Comparison of ENCODE assay signal across 8 mouse cellular contexts in the genomic region with DNA sequence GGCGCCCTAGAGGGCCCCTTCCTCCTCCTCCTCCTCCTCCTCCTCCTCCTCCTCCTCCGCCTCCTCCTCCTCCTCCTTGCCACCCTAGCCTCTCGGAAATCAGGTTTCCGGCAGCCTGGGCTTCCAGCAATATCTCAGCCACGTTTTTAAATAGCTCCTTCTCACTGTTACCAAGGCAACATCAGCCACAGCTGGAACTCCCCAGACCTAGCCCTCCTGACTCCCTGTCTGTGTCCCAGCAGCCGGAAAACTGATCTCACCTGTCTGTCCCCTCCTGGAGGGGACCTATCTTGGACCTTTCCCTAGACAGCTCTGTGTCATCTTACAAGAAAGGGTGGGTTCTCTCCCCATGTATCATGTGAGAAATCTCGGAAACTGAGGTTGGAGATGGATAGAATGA. TPM values are rescaled to one million over a fixed set of nuclear protein-coding genes. Genes with fewer than 3 reads are reported as not detected.
A peak's percentile ranks its signal among the peaks of the same experiment; 100 is the strongest.
DNase-seq lines count a peak whose midpoint lies in the region; ATAC-seq and TF ChIP-seq lines count a peak whose summit lies in the region.

No protein-coding gene starts in this region.

- H3K4me3 ChIP-seq in left cerebral cortex, adult 2 months: peak overlapping the region; percentile 87
- peak overlapping the region; percentile 74 for H3K4me3 ChIP-seq in embryonic facial prominence, embryonic 13.5 days
- peak overlapping the region; percentile 54 for H3K4me3 ChIP-seq in hindbrain, embryonic 14.5 days (replicated peaks; ENCODE audit: low read length)
- peak overlapping the region; percentile 61 for H3K4me3 ChIP-seq in midbrain, embryonic 15.5 days

- TF ChIP-seq CTCF in left cerebral cortex, adult 2 months (IDR thresholded peaks at IDR 0.05): no peak

- H3K9ac ChIP-seq in embryonic facial prominence, embryonic 13.5 days: peak overlapping the region; percentile 92; the same call in 1 of the 2 replicates
- H3K9ac ChIP-seq in hindbrain, embryonic 14.5 days: peak overlapping the region; percentile 82; the same call in 1 of the 2 replicates
- 0 out of 2 replicates have a peak overlapping the region, but pooled peaks have one; percentile 3 for H3K9ac ChIP-seq in midbrain, embryonic 15.5 days

- peak overlapping the region; percentile 77 for H3K4me2 ChIP-seq in embryonic facial prominence, embryonic 13.5 days
- H3K4me2 ChIP-seq in hindbrain, embryonic 14.5 days (replicated peaks): peak overlapping the region; percentile 75
- peak overlapping the region; percentile 71 for H3K4me2 ChIP-seq in midbrain, embryonic 15.5 days

- no peaks in the 10 kb centered on the region for H3K9me3 ChIP-seq in embryonic facial prominence, embryonic 13.5 days
- no peaks in the 10 kb centered on the region for H3K9me3 ChIP-seq in hindbrain, embryonic 14.5 days (ENCODE audit: control insufficient read depth, low read length)
- no peaks in the 10 kb centered on the region for H3K9me3 ChIP-seq in midbrain, embryonic 15.5 days

- intact Hi-C loops in left cerebral cortex, adult 2 months (cut with DNase I): no loop called here

- peak overlapping the region; percentile 96 for H3K27ac ChIP-seq in left cerebral cortex, adult 2 months
- no peak overlapping the region for H3K27ac ChIP-seq in embryonic facial prominence, embryonic 13.5 days
- H3K27ac ChIP-seq in hindbrain, embryonic 14.5 days: no peak overlapping the region
- H3K27ac ChIP-seq in midbrain, embryonic 15.5 days: peak overlapping the region; percentile 53; the same call in 1 of the 2 replicates

- WGBS in embryonic facial prominence, embryonic 13.5 days: 39% methylated on average over 4 of the region's 7 CpGs
- 42% methylated on average over 5 of the region's 7 CpGs for WGBS in hindbrain, embryonic 14.5 days
- 31% methylated on average over 6 of the region's 7 CpGs for WGBS in midbrain, embryonic 15.5 days

- peaks cover 24% of the 10 kb centered on the region for H3K4me1 ChIP-seq in embryonic facial prominence, embryonic 13.5 days
- peaks cover 31% of the 10 kb centered on the region for H3K4me1 ChIP-seq in hindbrain, embryonic 14.5 days (replicated peaks; ENCODE audit: control insufficient read depth, insufficient read depth, low read length)
- peaks cover 28% of the 10 kb centered on the region for H3K4me1 ChIP-seq in midbrain, embryonic 15.5 days

- peaks cover 33% of the 10 kb centered on the region for H3K36me3 ChIP-seq in embryonic facial prominence, embryonic 13.5 days
- peaks cover 36% of the 10 kb centered on the region for H3K36me3 ChIP-seq in hindbrain, embryonic 14.5 days (replicated peaks; ENCODE audit: control insufficient read depth, insufficient read depth)
- peaks cover 11% of the 10 kb centered on the region; the same call in 1 of the 2 replicates for H3K36me3 ChIP-seq in midbrain, embryonic 15.5 days (replicated peaks)

- no peak for DNase-seq in left cerebral cortex, adult 2 months (ENCODE audit: extremely low spot score in 1 of 2, low spot score in 2 of 2)
- DNase-seq in left cerebral cortex, adult 18-20 months (ENCODE audit: low spot score in 2 of 2): no peak
- no peak for DNase-seq in hindbrain, embryonic 14.5 days (ENCODE audit: low spot score)
- no peak for DNase-seq in urinary bladder, adult 18-20 months (ENCODE audit: low spot score in 2 of 2)
- DNase-seq in adrenal gland, postnatal 4 days (ENCODE audit: low spot score in 2 of 2): no peak
- no peak for DNase-seq in testis, postnatal 10 days (ENCODE audit: low spot score)

- no peak for ATAC-seq in embryonic facial prominence, embryonic 13.5 days (ENCODE audit: insufficient number of reproducible peaks, insufficient read depth, low FRiP score, low TSS enrichment, low read depth)
- no peak for ATAC-seq in hindbrain, embryonic 14.5 days (ENCODE audit: low FRiP score)
- ATAC-seq in midbrain, embryonic 15.5 days (replicated peaks): peak; percentile 37; the same call in 1 of the 2 replicates

- no peaks in the 10 kb centered on the region for H3K27me3 ChIP-seq in embryonic facial prominence, embryonic 13.5 days
- H3K27me3 ChIP-seq in hindbrain, embryonic 14.5 days (ENCODE audit: control insufficient read depth, insufficient read depth, low read length): no peaks in the 10 kb centered on the region
- H3K27me3 ChIP-seq in midbrain, embryonic 15.5 days (replicated peaks): 0 out of 2 replicates have a peak, but pooled peaks cover 3% of the 10 kb centered on the region

RNA-seq across cellular contexts. Expression of gene Camk1, which starts 1.5 kb away (rescaled TPM):
- total RNA-seq in left cerebral cortex, adult 2 months (2021): 100 to 1,000 TPM; 115 to 121 TPM
- total RNA-seq in left cerebral cortex, adult 18-20 months (2021): 100 to 1,000 TPM; 124 to 128 TPM
- polyA plus RNA-seq in embryonic facial prominence, embryonic 13.5 days (2015; fragmentation: Nextera tagmentation; extraction: Ambion mirVana): 95.2 and 97.8 TPM in 2 replicates
- 111 and 123 TPM in 2 replicates for polyA plus RNA-seq in hindbrain, embryonic 14.5 days (2014; fragmentation: Nextera tagmentation; extraction: Ambion mirVana)
- 117 and 124 TPM in 2 replicates for polyA plus RNA-seq in midbrain, embryonic 15.5 days (2015; fragmentation: Nextera tagmentation; extraction: Ambion mirVana)
- 10 to 100 TPM; 54.2 to 58.7 TPM for total RNA-seq in adrenal gland, postnatal 4 days (2021)

RNA-seq across cellular contexts. Expression of gene Ogg1, which starts 15.5 kb away (rescaled TPM):
- total RNA-seq in left cerebral cortex, adult 2 months (2021): 1 to 10 TPM; 6.1 to 7.6 TPM
- 1 to 10 TPM; 7.4 to 7.9 TPM for total RNA-seq in left cerebral cortex, adult 18-20 months (2021)
- polyA plus RNA-seq in embryonic facial prominence, embryonic 13.5 days (2015; fragmentation: Nextera tagmentation; extraction: Ambion mirVana): 13.6 and 13.9 TPM in 2 replicates
- polyA plus RNA-seq in hindbrain, embryonic 14.5 days (2014; fragmentation: Nextera tagmentation; extraction: Ambion mirVana): 8.4 and 9.0 TPM in 2 replicates
- polyA plus RNA-seq in midbrain, embryonic 15.5 days (2015; fragmentation: Nextera tagmentation; extraction: Ambion mirVana): 9.6 and 11.1 TPM in 2 replicates
- total RNA-seq in adrenal gland, postnatal 4 days (2021): 10 to 100 TPM; 14.5 to 18.7 TPM

RNA-seq across cellular contexts. Expression of gene Brpf1, which starts 35.4 kb away (rescaled TPM):
- total RNA-seq in left cerebral cortex, adult 2 months (2021): 10 to 100 TPM; 31.0 to 32.9 TPM
- 10 to 100 TPM; 29.1 to 31.2 TPM for total RNA-seq in left cerebral cortex, adult 18-20 months (2021)
- 19.1 and 20.4 TPM in 2 replicates for polyA plus RNA-seq in embryonic facial prominence, embryonic 13.5 days (2015; fragmentation: Nextera tagmentation; extraction: Ambion mirVana)
- polyA plus RNA-seq in hindbrain, embryonic 14.5 days (2014; fragmentation: Nextera tagmentation; extraction: Ambion mirVana): 17.5 and 18.1 TPM in 2 replicates
- polyA plus RNA-seq in midbrain, embryonic 15.5 days (2015; fragmentation: Nextera tagmentation; extraction: Ambion mirVana): 17.9 and 18.9 TPM in 2 replicates
- 10 to 100 TPM; 40.6 to 46.3 TPM for total RNA-seq in adrenal gland, postnatal 4 days (2021)

RNA-seq across cellular contexts. Expression of gene Tada3, which starts 35.4 kb away (rescaled TPM):
- total RNA-seq in left cerebral cortex, adult 2 months (2021): 10 to 100 TPM; 47.0 to 49.6 TPM
- 10 to 100 TPM; 46.8 to 53.7 TPM for total RNA-seq in left cerebral cortex, adult 18-20 months (2021)
- polyA plus RNA-seq in embryonic facial prominence, embryonic 13.5 days (2015; fragmentation: Nextera tagmentation; extraction: Ambion mirVana): 47.5 and 51.9 TPM in 2 replicates
- polyA plus RNA-seq in hindbrain, embryonic 14.5 days (2014; fragmentation: Nextera tagmentation; extraction: Ambion mirVana): 62.6 and 67.0 TPM in 2 replicates
- polyA plus RNA-seq in midbrain, embryonic 15.5 days (2015; fragmentation: Nextera tagmentation; extraction: Ambion mirVana): 80.4 and 81.6 TPM in 2 replicates
- 10 to 100 TPM; 41.3 to 44.6 TPM for total RNA-seq in adrenal gland, postnatal 4 days (2021)

RNA-seq across cellular contexts. Expression of gene Arpc4, which starts 35.6 kb away (rescaled TPM):
- total RNA-seq in left cerebral cortex, adult 2 months (2021): 100 to 1,000 TPM; 251 to 255 TPM
- total RNA-seq in left cerebral cortex, adult 18-20 months (2021): 100 to 1,000 TPM; 256 to 267 TPM
- polyA plus RNA-seq in embryonic facial prominence, embryonic 13.5 days (2015; fragmentation: Nextera tagmentation; extraction: Ambion mirVana): 357 and 384 TPM in 2 replicates
- polyA plus RNA-seq in hindbrain, embryonic 14.5 days (2014; fragmentation: Nextera tagmentation; extraction: Ambion mirVana): 231 and 235 TPM in 2 replicates
- polyA plus RNA-seq in midbrain, embryonic 15.5 days (2015; fragmentation: Nextera tagmentation; extraction: Ambion mirVana): 430 and 433 TPM in 2 replicates
- total RNA-seq in adrenal gland, postnatal 4 days (2021): 100 to 1,000 TPM; 206 to 214 TPM

Comparison
In these comparisons a context has a peak if more than half of its experiments do, and no peak if none do; other contexts are left out.
1. H3K27ac ChIP-seq: peak in left cerebral cortex, adult 2 months (single experiment) and midbrain, embryonic 15.5 days (single experiment); none in embryonic facial prominence, embryonic 13.5 days (single experiment) and hindbrain, embryonic 14.5 days (single experiment).
2. H3K9ac ChIP-seq: peak in every context shown above with its lines; median percentile 92 in embryonic facial prominence, embryonic 13.5 days; 82 in hindbrain, embryonic 14.5 days; 3 in midbrain, embryonic 15.5 days.
3. Peak in every context shown above with its lines, with median percentiles within 50 percentile points of each other: H3K4me3 ChIP-seq and H3K4me2 ChIP-seq.